Mouse (Mus musculus) liver, adult 2 months (tissue): ENCODE data around the gene Gm45062.

Experiments
- CTCF ChIP-seq: fragments of 200-500 bp; IDR thresholded peaks from 2 replicates; pipeline ENCODE4 v1.5.1; 2011; ENCODE audit warnings: low read depth, low read length, control low read depth
- POLR2A ChIP-seq: fragments of 200-500 bp; IDR thresholded peaks from 2 replicates; pipeline ENCODE4 v1.6.1; 2011; ENCODE audit warnings: low read length, control low read depth; ENCODE audit not compliant: insufficient read depth; ENCODE audit errors: extremely low read depth

GRCm38 (mm10) chr6:8259004-8259666 is at the start of gene Gm45062, which contains the start of the genes Rpa3 and Umad1:
- no peak for TF ChIP-seq CTCF
- peak; percentile 60; the same call in 1 of the 2 replicates for TF ChIP-seq POLR2A
